In genomic region chr17:34911945-34912351, GRCm38 (mm10) we compare ENCODE assay signal across 8 mouse cellular contexts. TPM values are rescaled to one million over a fixed set of nuclear protein-coding genes. Genes with fewer than 3 reads are reported as not detected.
DNase-seq lines count a peak whose midpoint lies in the region; ATAC-seq and TF ChIP-seq lines count a peak whose summit lies in the region.

No protein-coding gene starts in this region.

- H3K4me1 ChIP-seq in ES-E14 (ENCODE audit: control insufficient read depth in 2 of 2, insufficient read depth in 2 of 2, low read length in 2 of 2, poor library complexity in 1 of 2), result peaks cover 2 to 33% of the 10 kb centered on the region in 2 experiments; a peak in 3 of 4 replicates
- H3K4me1 ChIP-seq in forebrain, embryonic 10.5 days, result peaks cover 16% of the 10 kb centered on the region
- H3K4me1 ChIP-seq in hindbrain, embryonic 11.5 days (replicated peaks; ENCODE audit: control insufficient read depth, insufficient read depth, low read length), result no peaks in the 10 kb centered on the region

- no peaks in the 10 kb centered on the region for H3K27me3 ChIP-seq in forebrain, embryonic 10.5 days (ENCODE audit: poor library complexity, severe bottlenecking)
- no peaks in the 10 kb centered on the region for H3K27me3 ChIP-seq in hindbrain, embryonic 11.5 days (ENCODE audit: control insufficient read depth, insufficient read depth, low read length)

- in situ Hi-C loops in ES-E14 (cut with MboI; ENCODE audit: low sequenced_read_pairs in 2 of 2, unreplicated experiment in 2 of 2), result no loop called here

- DNase-seq in ES-E14 (ENCODE audit: low read depth, low spot score), result peak; percentile 93
- peak; percentile 61 for DNase-seq in c-Kit-negative CD71-positive TER-119-positive erythroid progenitor cells, embryonic 14.5 days (ENCODE audit: low read depth, low spot score)
- peak; percentile 70 for DNase-seq in forebrain, embryonic 10.5 days (ENCODE audit: extremely low spot score, low spot score)
- DNase-seq in hindbrain, embryonic 11.5 days (ENCODE audit: low spot score), result peak; percentile 80
- peak; percentile 51 to 67 for DNase-seq in left cerebral cortex, adult 2 months (ENCODE audit: extremely low spot score in 1 of 2, low spot score in 2 of 2)
- DNase-seq in right cerebral cortex, postnatal 10 days (ENCODE audit: low spot score in 2 of 2), result peak; percentile 54 to 59
- peak; percentile 84 for DNase-seq in urinary bladder, postnatal 14 days (ENCODE audit: low spot score)

- H3K4me2 ChIP-seq in hindbrain, embryonic 11.5 days (replicated peaks; ENCODE audit: low read depth, low read length), result no peak overlapping the region

- H3K4me3 ChIP-seq in ES-E14 (ENCODE audit: insufficient read depth in 1 of 2, low read depth in 1 of 2, low read length in 2 of 2, poor library complexity in 1 of 2, severe bottlenecking in 1 of 2), result peak overlapping the region in 1 of 2 experiments; percentile 47; a peak in 1 of 4 replicates
- H3K4me3 ChIP-seq in forebrain, embryonic 10.5 days, result peak overlapping the region; percentile 8; the same call in 1 of the 2 replicates
- no peak overlapping the region for H3K4me3 ChIP-seq in hindbrain, embryonic 11.5 days (ENCODE audit: low read depth, low read length)
- no peak overlapping the region for H3K4me3 ChIP-seq in left cerebral cortex, adult 2 months

- peaks cover 54% of the 10 kb centered on the region for H3K36me3 ChIP-seq in ES-E14 (ENCODE audit: control insufficient read depth, insufficient read depth, low read length, poor library complexity, severe bottlenecking)
- peaks cover 73% of the 10 kb centered on the region for H3K36me3 ChIP-seq in forebrain, embryonic 10.5 days (replicated peaks)
- peaks cover 30% of the 10 kb centered on the region for H3K36me3 ChIP-seq in hindbrain, embryonic 11.5 days (ENCODE audit: control insufficient read depth, insufficient read depth, low read length)

- no peaks in the 10 kb centered on the region for H3K9me3 ChIP-seq in ES-E14 (ENCODE audit: control insufficient read depth, insufficient read depth, low read depth, low read length)
- no peaks in the 10 kb centered on the region for H3K9me3 ChIP-seq in forebrain, embryonic 10.5 days
- no peaks in the 10 kb centered on the region for H3K9me3 ChIP-seq in hindbrain, embryonic 11.5 days (ENCODE audit: control insufficient read depth, low read length)

- no peak overlapping the region for H3K27ac ChIP-seq in ES-E14 (ENCODE audit: insufficient read depth, low read depth, low read length, poor library complexity, severe bottlenecking)
- no peak overlapping the region for H3K27ac ChIP-seq in forebrain, embryonic 10.5 days
- no peak overlapping the region for H3K27ac ChIP-seq in hindbrain, embryonic 11.5 days (ENCODE audit: low read depth, low read length)
- H3K27ac ChIP-seq in left cerebral cortex, adult 2 months, result no peak overlapping the region

- intact Hi-C loops in left cerebral cortex, adult 2 months (cut with DNase I), result no loop called here

- 50% methylated on average over 5 of the region's 5 CpGs for WGBS in forebrain, embryonic 10.5 days
- WGBS in hindbrain, embryonic 11.5 days, result 53% methylated on average over 5 of the region's 5 CpGs

- ATAC-seq in hindbrain, embryonic 11.5 days (ENCODE audit: low FRiP score), result peak; percentile 46; the same call in 1 of the 2 replicates
- ATAC-seq in megakaryocyte, adult 5-6 weeks (ENCODE audit: poor library complexity, severe bottlenecking), result peak; percentile 92

- peak overlapping the region; percentile 45; the same call in 1 of the 2 replicates for H3K9ac ChIP-seq in ES-E14 (ENCODE audit: insufficient read depth, low read depth, low read length, poor library complexity, severe bottlenecking)
- H3K9ac ChIP-seq in hindbrain, embryonic 11.5 days (ENCODE audit: low read depth, low read length), result no peak overlapping the region

- peak; percentile 70 for TF ChIP-seq CTCF in left cerebral cortex, adult 2 months (IDR thresholded peaks at IDR 0.05)

TF ChIP-seq in ES-E14, 5 proteins besides CTCF, POLR2A, EP300 and RAD21:
- TF ChIP-seq CHD2 (IDR thresholded peaks at IDR 0.05; ENCODE audit: low read depth, low read length) (no peak), MAFK (IDR thresholded peaks at IDR 0.05; ENCODE audit: insufficient read depth, low read depth, low read length) (no peak), HCFC1 (IDR thresholded peaks at IDR 0.05; ENCODE audit: borderline replicate concordance, insufficient read depth, low read length) (no peak), ZNF384 (IDR thresholded peaks at IDR 0.05; ENCODE audit: low read depth, low read length) (no peak), ZC3H11A (IDR thresholded peaks at IDR 0.05; ENCODE audit: borderline replicate concordance, low read depth, low read length) (no peak)

RNA-seq across cellular contexts. Expression of gene Slc44a4, which starts 2.3 kb away (rescaled TPM):
- total RNA-seq in ES-E14 (2012; rRNA removed), result 5.5 and 8.7 TPM in 2 replicates
- polyA plus RNA-seq in forebrain, embryonic 10.5 days (2016; fragmentation: Nextera tagmentation; extraction: Ambion mirVana), result 0.06 and 0.11 TPM in 2 replicates
- 0.12 and 0.29 TPM in 2 replicates for polyA plus RNA-seq in hindbrain, embryonic 11.5 days (2014; fragmentation: Nextera tagmentation; extraction: Ambion mirVana)
- total RNA-seq in left cerebral cortex, adult 2 months (2021), result under 1 TPM; 0.45 to 0.79 TPM
- total RNA-seq in megakaryocyte, adult 5-6 weeks (2015), result 0.33 TPM in 1 of 2 replicates, not detected in the other
- total RNA-seq in megakaryocyte, adult 5-6 weeks (2017), result 0.12 TPM in 1 of 2 replicates, not detected in the other

RNA-seq across cellular contexts. Expression of gene Ehmt2, which starts 13.7 kb away (rescaled TPM):
- 124 and 147 TPM in 2 replicates for total RNA-seq in ES-E14 (2012; rRNA removed)
- polyA plus RNA-seq in forebrain, embryonic 10.5 days (2016; fragmentation: Nextera tagmentation; extraction: Ambion mirVana), result 93.3 and 98.8 TPM in 2 replicates
- polyA plus RNA-seq in hindbrain, embryonic 11.5 days (2014; fragmentation: Nextera tagmentation; extraction: Ambion mirVana), result 57.4 and 70.1 TPM in 2 replicates
- total RNA-seq in left cerebral cortex, adult 2 months (2021), result 100 to 1,000 TPM; 175 to 184 TPM
- total RNA-seq in megakaryocyte, adult 5-6 weeks (2015), result 66.5 and 68.9 TPM in 2 replicates
- total RNA-seq in megakaryocyte, adult 5-6 weeks (2017), result 75.4 and 75.7 TPM in 2 replicates

RNA-seq across cellular contexts. Expression of gene C2, which starts 13.9 kb away (rescaled TPM):
- total RNA-seq in ES-E14 (2012; rRNA removed), result 5.0 TPM in 2 replicates
- 0.83 and 1.7 TPM in 2 replicates for polyA plus RNA-seq in forebrain, embryonic 10.5 days (2016; fragmentation: Nextera tagmentation; extraction: Ambion mirVana)
- polyA plus RNA-seq in hindbrain, embryonic 11.5 days (2014; fragmentation: Nextera tagmentation; extraction: Ambion mirVana), result 0.64 and 1.2 TPM in 2 replicates
- total RNA-seq in left cerebral cortex, adult 2 months (2021), result 1 to 10 TPM; 2.1 to 2.2 TPM
- 1.0 and 1.3 TPM in 2 replicates for total RNA-seq in megakaryocyte, adult 5-6 weeks (2015)
- total RNA-seq in megakaryocyte, adult 5-6 weeks (2017), result 0.22 TPM in 1 of 2 replicates, not detected in the other

RNA-seq across cellular contexts. Expression of gene Neu1, which starts 19.1 kb away (rescaled TPM):
- total RNA-seq in ES-E14 (2012; rRNA removed), result 24.0 and 40.6 TPM in 2 replicates
- polyA plus RNA-seq in forebrain, embryonic 10.5 days (2016; fragmentation: Nextera tagmentation; extraction: Ambion mirVana), result 18.2 and 18.8 TPM in 2 replicates
- polyA plus RNA-seq in hindbrain, embryonic 11.5 days (2014; fragmentation: Nextera tagmentation; extraction: Ambion mirVana), result 12.9 and 14.5 TPM in 2 replicates
- total RNA-seq in left cerebral cortex, adult 2 months (2021), result 10 to 100 TPM; 41.6 to 47.3 TPM
- 18.1 and 22.9 TPM in 2 replicates for total RNA-seq in megakaryocyte, adult 5-6 weeks (2015)
- total RNA-seq in megakaryocyte, adult 5-6 weeks (2017), result 23.4 and 23.7 TPM in 2 replicates

RNA-seq across cellular contexts. Expression of gene Gm20547, which starts 30.1 kb away (rescaled TPM):
- total RNA-seq in ES-E14 (2012; rRNA removed), result 0.31 TPM in 1 of 2 replicates, not detected in the other
- polyA plus RNA-seq in forebrain, embryonic 10.5 days (2016; fragmentation: Nextera tagmentation; extraction: Ambion mirVana), result 0.05 and 0.11 TPM in 2 replicates
- not detected in 2 replicates for polyA plus RNA-seq in hindbrain, embryonic 11.5 days (2014; fragmentation: Nextera tagmentation; extraction: Ambion mirVana)
- total RNA-seq in left cerebral cortex, adult 2 months (2021), result not detected
- not detected in 2 replicates for total RNA-seq in megakaryocyte, adult 5-6 weeks (2015)
- 0.41 TPM in 1 of 2 replicates, not detected in the other for total RNA-seq in megakaryocyte, adult 5-6 weeks (2017)
